Mouse (Mus musculus) natural killer cell, adult 2 months (primary cell): Measurements from ENCODE around the gene Rpl9.

Source experiments
- DNase-seq, 2 experiments: peaks; one replicate each; pipeline ENCODE4 v3.0.0; 2022; ENCODE audit warnings: low spot score in 2 of 2

Rpl9 gene

DNA sequence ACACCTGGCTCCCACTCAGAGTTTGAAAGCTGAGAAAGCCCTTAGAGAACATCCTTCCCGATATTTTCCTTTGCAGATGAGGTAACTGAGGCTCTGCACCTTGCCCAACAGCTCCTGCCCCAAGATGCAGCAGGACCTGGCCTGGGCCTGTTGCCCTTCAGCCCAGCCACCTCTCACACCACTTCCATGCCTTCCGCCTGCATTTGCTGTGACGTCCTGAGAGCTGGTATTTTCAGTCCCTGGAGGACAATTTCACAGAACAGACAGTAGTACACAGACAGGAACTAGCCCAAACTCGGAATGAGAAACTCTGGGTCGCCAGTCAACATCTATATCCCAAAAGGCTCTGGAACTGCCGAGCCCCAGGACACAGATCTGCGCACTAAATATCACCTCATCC is 16.5 kb downstream of the Rpl9 start:
- DNase-seq: no peak

DNA sequence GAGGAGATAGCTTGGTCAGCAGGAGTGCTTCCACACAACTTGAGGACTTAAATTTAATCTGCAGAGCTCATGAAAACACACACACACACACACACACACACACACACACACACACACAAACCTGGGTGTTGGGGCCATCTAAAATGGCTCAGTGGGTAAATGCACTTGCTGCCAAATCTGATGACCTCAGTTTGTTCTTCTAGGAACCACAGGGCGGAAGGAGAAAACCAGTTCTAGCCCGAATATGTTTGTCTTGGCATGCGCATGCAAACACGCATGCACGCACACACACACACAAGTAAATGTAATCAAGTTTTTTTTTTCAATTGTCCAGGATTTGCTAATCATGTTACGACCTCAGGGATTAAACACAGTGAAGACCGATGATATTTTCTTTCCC is 19.7 kb downstream of the Rpl9 start:
- DNase-seq: no peak

GRCm38 (mm10) chr5:65367837-65368236 is 23.4 kb downstream of the Rpl9 start:
- no peak for DNase-seq

DNA sequence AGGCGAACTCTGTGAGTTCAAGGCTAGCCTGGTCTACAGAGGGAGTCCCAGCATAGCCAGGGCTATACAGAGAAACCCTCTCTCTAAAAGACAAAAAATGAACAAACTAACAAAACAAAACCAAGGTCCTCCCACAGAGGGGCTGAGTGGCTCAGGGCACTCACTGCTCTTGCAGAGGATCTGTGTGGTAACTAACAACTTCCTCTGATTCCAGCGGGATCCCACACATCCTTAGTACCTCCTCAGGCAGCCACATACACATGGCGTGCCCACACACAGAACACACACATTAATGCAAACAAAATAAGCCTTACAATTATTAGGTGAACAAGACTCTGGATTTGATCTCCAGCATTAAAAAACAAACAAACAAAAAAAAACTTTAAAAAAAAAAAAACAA is 33.5 kb downstream of the Rpl9 start:
- no peak for DNase-seq

DNA sequence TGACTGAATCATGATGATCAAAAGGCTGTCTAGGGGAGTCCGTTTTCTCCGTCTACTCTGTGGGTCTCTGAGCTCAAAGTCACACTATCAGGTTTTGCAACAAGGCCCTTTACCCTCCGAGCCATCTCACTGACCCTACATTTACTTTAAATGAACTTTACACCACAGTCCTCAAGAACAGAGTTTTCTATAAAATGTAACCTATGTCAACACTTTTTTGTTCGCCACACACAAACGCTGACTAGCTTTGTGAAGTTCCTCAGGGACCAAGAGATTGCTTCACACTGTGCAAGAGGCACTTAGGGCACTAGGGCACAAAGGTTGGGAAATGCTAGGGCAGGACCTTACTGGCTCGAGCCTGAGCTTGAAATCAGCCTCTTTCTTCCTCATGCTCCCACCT is 34.4 kb downstream of the Rpl9 start:
- no peak for DNase-seq

DNA sequence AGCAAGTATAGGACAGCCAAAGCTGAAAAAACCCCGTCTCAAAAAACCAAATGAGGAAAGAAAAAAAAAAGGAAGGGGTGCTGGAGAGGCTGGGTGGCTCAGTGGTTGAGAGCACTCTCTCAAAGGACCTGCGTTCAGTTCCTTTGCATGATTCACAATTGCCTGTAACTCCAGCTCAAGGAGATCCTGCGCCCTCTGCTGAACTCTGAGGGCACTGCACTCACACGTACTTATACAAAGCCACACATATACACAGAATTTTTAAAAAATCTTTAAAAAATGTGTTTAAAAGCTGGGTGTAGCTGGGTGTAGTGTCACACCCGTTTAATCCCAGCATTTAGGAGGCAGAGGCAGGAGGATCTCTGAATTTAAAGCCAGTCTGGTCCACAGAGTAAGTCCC is 36.3 kb downstream of the Rpl9 start:
- DNase-seq: no peak

DNA sequence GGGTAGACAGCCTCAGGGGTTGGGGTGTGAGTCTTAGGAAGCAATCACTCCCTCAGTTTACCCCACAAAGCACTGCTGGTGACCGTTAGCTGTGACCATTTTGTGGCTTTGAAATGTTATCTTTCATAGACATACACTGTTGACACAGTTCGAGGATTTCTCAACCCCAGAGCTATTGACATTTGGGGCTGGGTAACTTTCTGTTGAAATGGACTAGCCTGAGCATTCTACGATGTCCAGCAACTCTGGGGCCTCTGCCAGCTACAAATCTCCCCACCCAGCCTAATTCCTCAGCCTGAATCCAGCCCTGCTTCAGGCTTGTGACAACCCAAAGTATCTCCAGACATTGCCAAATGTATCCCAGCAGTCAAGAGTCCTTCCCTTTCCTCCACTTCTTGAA is 37.1 kb downstream of the Rpl9 start:
- DNase-seq: no peak

- DNase-seq: no peak
These were observed 40.7 kb downstream of the Rpl9 start for GRCm38 (mm10) chr5:65350508-65350907.

- no peak for DNase-seq
These were observed 43.1 kb downstream of the Rpl9 start, which contains the start of gene Klb for GRCm38 (mm10) chr5:65348168-65348567. Gene Klb, plus strand, starts transcription at chr5:65348314.

GRCm38 (mm10) chr5:65340167-65340566 is 51.1 kb downstream of the Rpl9 start:
- no peak for DNase-seq

GRCm38 (mm10) chr5:65338394-65338793 is 52.9 kb downstream of the Rpl9 start:
- no peak for DNase-seq
